Mouse (Mus musculus) 3134 (cell line): Measurements from ENCODE around the gene Fer.

Experiments
- DNase-seq: peaks from one replicate; pipeline ENCODE4 v3.0.0-alpha.2; 2011; ENCODE audit warnings: low spot score; ENCODE audit not compliant: insufficient read length; ENCODE audit errors: extremely low read depth

Fer gene

DNA sequence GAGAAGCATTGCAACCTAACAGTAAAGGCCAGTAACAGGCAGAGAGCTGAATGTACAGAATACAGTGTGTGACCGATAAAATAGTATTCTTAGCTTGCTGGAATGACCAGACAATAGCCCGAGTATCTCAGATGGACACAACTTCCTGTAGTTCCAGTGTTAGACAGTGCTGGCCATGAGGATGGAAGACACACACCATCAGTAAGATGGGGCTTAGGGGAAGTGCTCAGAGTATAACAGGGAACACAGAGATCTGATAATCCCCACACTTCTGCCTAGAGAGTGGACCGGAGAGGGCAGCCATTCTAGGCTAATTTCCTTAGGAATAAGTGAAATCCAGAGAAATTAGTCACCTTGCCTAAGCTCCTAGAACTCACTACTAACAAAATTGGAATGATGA, 202.4 kb downstream of the Fer start:
- no peak for DNase-seq

DNA sequence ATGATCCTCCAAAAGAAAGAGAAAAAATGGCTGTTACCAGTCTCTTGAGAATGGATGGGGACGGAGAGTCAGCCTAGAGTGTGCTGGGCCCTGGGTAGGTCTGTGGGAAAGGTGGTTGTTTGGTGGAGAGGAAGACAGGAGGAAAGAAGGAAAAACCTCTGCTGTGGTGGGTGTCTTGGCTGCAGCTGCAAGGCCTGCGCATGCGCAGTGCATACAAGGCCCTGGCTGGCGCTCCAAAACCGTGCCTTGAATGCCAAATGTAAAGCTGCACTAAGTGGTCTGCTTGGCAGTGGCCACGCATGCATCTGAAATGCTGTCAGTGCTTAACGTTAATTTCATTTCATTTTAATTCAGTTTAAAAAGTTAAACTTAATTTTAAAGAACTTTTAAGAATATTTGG, 214.5 kb downstream of the Fer start:
- no peak for DNase-seq

DNA sequence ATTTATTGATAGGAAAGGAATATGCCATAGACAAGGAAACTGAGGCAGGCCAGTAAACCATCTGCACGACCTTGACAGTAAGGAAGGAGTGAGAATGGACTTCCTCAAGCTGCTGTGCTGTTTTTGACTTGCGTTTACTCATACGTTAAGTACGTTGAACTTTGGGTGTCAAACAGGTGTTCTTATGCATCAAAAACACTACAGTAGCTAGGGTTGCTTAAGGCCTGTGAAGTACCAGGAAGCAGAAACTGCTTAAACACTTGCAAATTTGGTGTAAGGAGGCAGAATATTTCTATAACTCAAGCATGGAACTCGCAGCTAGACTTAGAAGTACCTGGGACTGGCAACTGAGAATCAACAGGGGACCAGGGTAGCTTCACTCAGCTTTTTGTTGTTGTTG, 221.9 kb downstream of the Fer start:
- no peak for DNase-seq

DNA sequence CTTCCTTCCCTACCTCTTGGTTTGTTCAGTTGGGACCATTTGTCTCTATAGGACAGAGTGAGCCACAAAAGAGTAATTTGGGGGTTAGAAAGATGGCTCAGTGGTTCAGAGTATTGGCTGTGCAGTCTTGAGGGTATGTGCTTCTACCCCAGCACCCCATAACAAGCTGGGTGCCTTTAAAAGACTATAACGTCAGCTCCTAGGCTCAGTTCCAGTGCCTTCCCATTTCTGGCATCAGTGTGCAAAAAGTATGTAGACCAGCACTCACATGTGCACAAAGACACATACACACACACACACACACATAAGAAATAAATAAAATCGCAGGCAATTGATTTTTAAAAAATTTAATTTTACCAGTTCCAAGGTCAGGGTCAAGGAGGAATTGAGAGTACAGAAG, 222.6 kb downstream of the Fer start:
- no peak for DNase-seq

DNA sequence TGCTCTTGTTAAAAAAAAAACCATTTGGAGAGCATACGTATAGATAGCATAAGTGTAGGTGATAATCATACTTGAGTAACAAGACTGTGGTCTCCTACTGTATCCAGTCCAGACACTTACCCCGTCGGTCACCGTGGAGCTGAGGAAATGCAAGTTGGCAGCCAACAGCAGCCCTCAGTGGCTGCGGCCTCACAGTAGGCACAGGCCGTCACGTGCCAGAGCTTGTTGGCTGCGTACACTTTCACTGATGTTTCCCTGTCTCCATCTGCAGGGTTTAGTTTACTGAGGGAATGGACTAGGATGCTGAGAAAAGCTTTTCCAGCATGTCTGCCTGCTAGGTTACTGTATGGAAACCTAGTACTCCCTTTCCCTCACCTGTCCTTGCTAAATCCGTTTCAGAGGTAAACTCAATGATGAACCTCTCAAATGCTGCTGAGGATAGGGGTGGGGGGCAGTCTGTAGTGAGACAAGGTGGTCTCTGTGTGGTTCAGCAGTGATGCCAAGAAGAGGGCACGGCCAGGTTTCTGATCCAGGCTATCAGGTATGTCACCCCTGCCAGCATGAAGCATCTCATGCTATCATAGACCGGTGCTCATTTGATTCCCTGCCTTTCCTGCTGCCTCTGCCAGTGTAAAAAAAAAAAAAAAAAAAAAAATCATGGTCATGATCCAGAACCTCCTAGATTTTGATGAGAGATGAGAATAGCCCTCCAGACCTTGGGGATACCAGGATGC, 224.2 kb downstream of the Fer start:
- no peak for DNase-seq

DNA sequence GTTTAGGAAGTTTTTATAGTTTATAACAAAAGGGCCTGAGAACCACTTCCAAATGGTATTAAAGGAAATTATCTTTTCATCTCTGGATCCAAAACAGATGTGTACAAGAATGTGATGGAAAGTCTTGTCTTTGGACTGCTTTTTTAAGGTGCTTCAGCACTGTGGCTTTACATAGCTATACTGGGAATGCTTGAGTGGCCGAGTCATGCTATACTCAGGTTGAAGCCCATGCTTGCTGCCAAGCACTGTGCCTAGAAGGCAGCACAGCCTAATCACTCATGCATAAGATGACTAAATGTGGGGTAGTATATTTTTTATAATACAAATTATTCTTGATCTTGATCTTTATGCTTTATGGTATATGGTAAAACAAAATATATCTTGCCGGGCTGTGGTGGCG, 225.0 kb downstream of the Fer start:
- DNase-seq = no peak

DNA sequence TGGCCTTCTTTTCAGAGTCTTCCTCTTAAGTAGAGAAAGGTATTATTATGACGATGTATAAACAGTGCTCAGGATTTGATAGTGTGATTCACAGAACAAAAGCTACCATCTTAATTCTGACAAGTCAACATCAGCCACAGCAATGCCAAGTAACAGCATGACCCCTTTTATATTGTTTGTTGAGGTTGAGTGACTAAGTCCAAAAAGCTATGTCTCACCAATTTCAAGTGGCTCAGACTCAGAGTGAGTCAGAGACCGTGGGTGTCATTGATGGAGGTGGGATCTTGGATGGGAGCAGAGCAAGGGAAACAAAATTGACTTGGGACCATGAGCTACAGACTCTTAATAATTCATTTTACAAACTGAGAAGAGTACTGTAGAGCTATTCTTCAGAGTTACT, 230.9 kb downstream of the Fer start:
- peak; percentile 61 for DNase-seq

DNA sequence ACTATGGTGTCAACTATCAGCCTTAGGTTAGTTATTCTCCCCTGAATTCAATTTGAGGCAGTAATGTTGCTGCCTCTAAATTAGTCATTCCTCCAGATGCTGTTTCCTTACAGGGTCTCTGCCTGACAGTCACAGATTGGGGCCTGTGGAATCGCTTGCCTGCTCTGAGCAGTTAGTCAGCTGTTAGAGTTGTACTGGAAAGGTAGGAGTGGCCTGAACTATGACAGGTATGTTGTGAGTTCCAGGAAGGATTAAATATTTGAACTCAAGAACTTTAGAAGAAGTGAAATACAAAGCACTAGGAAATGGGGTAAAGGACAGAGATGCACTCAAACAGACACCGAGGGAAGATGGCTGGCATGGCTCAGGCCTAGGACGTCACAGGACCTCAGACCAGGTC, 233.9 kb downstream of the Fer start:
- DNase-seq = no peak

DNA sequence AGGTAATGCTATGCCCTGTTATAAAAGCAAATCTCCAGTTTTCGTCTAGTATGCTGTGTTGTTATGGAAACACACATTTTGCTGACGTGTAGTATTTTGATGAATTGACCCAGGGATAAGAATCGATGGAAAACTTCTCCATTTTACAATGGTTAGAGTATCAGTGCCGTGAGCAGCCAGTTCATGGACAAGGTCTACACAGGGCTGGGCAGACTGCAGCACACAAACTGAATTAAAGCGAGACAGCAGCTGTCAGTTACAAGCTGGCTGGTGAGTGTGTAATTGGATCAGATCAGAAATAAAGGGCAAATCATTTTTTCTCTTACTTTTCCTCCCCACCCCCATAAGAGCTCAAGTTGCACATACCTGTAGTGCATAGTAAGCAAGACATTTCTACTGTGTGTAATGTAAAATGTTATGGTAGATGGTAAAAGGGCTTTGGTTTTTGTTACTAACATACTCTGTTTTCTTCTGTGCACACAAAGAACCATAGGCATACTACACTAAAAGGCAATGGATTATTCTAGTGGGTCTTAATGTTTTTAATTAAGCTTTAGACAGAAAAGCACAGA, 235.0 kb downstream of the Fer start:
- no peak for DNase-seq

DNA sequence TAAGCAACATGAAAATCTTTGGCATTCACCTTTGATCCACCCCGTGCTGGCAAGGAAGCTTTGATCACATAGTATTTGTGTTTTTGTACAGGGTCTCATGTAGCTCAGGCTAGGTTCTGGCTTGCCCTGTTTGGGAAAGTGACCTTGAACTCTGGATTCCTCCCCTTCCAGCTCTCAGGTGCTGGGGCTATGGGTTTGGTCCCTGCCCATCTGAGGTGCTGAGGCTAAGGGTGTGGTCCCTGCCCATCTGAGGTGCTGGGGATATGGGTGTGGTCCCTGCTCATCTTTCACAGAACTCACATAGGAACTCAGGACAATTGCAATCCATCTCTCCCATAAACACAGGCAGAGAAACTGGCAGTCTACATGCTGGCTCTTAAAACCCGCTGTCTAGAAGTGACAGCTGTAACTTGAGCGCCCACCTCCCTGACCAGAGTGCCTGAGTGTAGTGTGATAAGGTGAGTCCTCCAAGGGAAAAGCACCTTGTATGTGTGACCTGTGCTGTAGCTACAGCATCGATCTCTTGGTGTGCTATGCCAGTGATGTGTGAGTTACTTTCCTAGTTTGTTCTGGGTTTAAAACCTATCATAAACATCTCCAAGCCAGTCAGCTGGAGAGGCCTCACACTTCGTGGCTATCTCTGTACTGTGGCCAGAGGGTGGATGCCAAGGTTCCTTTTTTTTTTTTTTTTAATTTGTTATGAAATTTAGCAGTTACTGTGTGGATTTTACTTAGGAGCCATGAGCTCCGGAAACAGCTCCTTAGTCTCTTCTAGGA, 236.7 kb downstream of the Fer start:
- no peak for DNase-seq

DNA sequence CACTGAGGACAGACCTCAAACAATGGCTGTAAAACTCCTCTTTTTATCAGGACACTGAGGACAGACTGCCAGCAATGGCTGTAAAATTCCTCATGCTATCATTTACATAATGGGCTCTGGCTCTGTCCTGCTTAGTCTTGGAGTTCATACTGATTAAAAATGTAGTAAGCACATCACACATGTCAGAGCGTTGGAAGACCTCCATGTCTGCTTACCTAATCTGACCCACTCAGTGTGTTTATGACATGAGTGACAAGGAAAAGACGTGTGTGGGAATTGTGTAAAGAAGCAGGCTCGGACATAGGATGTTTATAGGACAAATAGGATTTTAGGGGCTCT, 237.3 kb downstream of the Fer start:
- DNase-seq = no peak

DNA sequence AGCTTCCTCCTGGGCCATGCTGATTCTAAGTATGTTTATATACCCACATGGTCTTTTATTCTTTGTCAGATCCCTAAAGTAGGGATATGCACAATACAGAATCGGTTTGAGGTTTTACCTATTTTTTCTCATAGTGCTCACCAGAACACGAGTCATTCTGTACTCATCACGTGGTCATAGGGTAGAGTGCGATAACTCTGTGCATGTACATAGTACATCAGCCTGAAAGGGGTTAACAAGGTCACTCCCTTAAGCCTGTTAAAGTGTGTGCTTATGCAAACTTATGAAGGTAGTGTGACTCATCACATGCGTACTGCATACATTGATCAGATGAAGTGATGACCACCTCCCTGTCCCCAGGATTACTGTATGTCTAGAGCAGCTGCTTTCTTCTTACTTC, 245.9 kb downstream of the Fer start:
- no peak for DNase-seq

DNA sequence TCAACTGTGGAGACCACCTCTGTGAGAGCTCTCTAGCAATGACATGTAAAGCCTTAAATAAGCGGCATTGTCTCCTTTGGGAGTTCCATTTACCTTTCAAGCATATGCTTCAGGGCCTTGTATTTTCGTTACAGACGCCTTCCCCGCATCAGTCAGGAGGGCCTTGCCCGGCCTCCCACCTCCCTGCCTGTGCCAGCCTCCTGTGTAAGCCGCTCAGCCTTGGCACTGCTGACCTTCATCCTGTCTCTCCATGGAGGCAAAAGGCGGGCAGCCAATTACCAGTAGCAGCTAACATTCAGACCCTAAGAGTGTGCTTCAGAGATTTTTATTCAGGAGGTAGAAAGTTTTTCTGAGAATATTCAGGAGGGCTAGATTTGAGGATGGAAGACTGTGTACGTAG, 247.0 kb downstream of the Fer start:
- no peak for DNase-seq

DNA sequence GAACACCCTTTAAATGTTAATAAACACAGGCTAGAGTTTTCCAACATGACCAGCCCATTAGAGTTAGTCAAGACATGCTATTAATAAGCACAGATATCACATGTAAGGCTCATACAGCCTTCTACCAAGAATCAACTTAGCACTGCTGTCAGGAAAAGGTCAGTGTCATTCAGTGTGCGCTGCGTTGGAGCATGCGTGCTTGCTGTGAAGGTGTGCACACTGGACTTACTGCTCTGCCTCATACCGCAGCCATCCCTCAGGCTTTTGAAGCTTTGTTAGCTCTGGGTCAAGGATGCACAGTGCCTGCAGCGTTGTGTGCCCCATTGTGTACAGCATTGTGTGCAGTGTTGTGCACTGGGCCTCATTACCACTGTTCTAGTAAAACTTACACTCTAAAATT, 250.8 kb downstream of the Fer start:
- DNase-seq = no peak

DNA sequence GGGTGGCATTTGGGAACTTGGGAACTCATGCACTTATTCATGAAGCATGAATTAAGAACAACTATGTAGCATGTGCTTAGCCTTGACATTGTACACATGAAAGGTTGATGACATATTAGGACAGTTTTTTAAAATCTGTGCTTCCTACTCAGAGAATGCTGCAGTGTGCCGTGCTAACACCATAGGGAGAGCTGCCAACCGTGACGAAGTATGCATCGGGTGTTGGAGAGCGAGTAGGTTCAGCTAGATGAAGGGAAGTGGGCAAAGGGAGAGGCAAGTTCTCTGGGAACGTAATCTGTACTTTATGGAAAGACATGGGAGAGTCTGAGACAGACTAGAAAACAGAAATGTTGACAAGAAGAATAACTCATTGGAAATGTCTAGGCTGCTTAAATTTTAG, 253.9 kb downstream of the Fer start:
- DNase-seq = no peak

DNA sequence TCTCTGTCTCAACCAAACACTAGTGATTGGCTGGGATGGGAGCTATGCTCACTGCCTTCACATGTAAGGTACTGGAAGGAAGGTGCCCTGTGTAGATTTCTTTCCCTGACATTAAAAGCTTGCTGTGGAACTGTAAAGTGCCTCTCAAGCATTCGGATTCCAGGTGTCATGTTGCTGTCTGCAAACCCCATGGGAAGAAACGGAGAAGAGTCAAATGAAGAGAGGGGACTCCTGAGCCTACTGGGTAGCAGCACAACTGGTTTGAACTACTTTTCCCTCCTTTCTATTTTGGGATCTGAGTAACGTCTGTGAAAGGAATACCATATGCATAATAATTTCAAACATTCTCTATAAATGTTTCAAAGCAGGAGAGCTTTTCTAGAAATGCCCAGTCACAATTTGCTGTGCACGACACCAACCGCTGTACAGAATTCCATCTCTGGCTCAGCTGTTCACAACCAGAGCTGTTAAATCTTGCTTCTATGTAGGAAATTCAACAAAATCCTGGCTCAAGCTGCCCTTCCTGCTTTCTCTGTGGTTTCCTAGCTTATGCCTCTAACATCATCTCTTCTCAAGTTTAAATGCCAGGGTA, 256.9 kb downstream of the Fer start:
- no peak for DNase-seq

DNA sequence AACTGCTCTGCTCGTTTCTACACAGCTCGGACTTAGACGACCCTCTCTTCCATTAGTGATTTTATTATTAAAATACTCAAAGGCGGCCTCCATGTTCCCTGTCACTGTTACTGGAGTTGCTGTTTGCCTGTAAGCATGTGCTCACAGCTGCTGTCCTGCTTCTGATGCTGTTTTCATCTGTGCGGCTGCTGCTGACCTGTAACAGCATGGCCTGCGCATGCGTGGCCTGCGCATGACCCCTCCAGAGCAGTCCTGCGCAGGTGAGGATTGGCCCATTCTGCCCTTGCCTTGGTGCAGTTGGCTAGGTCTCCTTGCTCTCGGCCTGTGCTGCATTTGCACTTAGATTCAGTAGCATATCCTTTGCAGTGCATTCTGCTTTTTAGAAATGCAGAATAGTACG, 259.7 kb downstream of the Fer start:
- DNase-seq = no peak

DNA sequence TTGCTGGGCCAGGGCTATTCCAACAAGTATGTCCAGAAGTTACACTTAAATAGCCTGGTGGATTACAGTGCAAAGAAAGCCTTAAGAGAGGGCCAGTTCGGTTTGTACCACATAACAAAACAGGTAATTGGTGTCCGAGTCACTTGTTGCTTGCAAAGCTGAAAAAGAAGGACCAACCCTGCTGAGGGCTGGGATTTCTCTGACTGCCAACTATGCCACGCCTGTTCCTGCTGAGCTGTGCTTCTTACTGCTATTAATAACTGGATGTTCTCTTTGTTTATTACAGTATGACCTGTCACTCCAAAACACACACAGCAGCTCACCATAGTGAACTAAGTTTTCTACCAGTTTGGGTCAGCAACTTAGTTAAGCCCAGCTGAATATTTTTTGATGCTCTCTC, 260.9 kb downstream of the Fer start:
- DNase-seq = no peak

DNA sequence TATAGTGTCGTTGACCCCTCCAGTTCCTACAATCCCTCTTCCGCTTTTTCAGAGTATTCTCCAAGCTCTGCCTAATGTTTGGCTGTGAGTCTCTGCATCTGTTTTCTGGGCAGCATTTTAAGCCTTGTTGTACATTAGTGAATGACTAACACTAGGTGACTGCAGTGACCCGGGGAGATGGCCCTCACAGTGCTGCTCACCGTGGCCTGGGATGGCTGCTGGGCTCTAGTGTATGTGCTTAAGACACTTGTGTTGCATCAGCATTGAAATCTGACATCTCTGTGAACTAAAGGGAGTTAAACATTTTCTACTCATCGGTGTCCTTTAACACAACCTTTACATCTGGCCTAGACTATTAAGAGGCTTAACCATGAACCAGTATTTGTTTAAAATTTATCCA, 264.0 kb downstream of the Fer start:
- DNase-seq = no peak

DNA sequence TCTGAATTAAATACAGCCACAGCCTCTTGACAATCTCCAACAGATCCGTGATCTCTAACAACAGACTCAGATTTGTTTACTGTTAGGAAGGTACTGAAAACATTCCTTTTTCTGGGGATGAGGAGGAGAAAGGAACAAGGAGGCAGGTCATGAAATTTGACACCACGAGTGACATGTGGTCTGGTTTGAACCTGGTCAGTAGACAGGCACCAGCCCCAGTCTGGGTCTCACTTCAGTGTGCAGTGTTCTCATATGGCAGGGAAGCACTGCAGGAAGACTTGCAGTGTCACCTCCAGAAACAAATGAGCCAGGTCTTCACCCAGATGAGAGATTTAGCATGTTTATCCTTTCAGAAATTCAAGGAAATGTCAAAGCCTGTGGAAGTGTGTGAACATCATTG, 266.9 kb downstream of the Fer start:
- DNase-seq = no peak

DNA sequence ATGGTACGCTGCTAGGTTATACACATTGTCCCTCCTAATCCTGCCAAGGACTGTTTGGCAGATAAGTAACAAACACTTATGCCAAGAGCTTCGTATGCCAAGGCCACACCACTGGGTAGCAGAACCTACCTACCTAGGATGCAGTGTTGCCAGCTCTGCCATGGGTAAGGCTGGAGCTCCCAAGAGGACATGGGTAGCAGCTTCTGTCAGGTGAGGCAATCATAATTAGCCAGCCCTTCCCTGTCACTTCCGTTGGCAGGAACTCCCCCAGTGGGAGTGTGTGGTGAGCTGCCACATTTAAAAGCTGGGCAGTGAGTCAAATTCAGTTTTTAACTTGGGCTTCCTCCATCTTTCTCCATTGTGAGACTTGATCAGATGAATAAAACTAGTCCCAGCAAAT, 267.5 kb downstream of the Fer start:
- DNase-seq = no peak

DNA sequence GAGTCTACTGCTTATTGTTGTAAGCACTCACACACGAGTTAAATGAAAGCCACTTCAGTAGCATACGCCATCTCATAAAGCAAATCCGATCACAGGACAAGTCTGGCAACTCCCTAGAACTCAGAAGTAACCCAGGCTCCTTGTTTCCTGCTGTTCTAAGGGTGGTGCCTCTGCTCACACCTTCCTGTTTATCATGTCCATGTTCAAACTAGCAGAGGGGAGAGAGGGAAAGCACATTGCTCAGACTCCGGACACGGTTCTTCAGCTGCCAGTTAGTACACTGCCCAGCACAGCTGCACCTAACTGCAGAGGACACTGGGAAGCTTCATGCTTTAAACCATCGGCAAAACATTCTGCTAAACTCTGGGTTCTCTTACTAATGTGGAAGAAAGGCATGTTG, 269.3 kb downstream of the Fer start:
- DNase-seq = no peak
